Mouse (Mus musculus) myocyte (in vitro differentiated cells): ENCODE measurements around the gene Tcte1. TPM values are rescaled to one million over a fixed set of nuclear protein-coding genes. Genes with fewer than 3 reads are reported as not detected.

Experiments used
- H3K27me3 ChIP-seq: one replicate; pipeline ENCODE4 v1.6.1; 2011; ENCODE audit not compliant: control insufficient read depth, insufficient read depth, insufficient read length
- H3K36me3 ChIP-seq: one replicate; pipeline ENCODE4 v1.6.1; 2011; ENCODE audit not compliant: control insufficient read depth, insufficient read depth
- H3K4me2 ChIP-seq: one replicate; pipeline ENCODE4 v1.6.1; 2011; ENCODE audit warnings: low read depth, control low read depth
- H3K4me3 ChIP-seq: one replicate; pipeline ENCODE4 v1.5.1; 2011; ENCODE audit warnings: mild to moderate bottlenecking, control low read depth, moderate library complexity
- H3K79me2 ChIP-seq: one replicate; pipeline ENCODE4 v1.6.1; 2011; ENCODE audit not compliant: control insufficient read depth, insufficient read depth
- H3ac ChIP-seq: one replicate; pipeline ENCODE4 v1.6.1; 2011; ENCODE audit not compliant: control insufficient read depth, insufficient read length
- CEBPB ChIP-seq: IDR thresholded peaks from 2 replicates; pipeline ENCODE4 v1.6.1; 2011; ENCODE audit warnings: mild to moderate bottlenecking, moderate library complexity; ENCODE audit not compliant: poor library complexity, insufficient read depth, severe bottlenecking
- E2F4 ChIP-seq: IDR thresholded peaks from one replicate; pipeline ENCODE4 v1.6.1; 2011; ENCODE audit warnings: mild to moderate bottlenecking, control low read depth, moderate library complexity; ENCODE audit not compliant: insufficient read depth
- MAX ChIP-seq: IDR thresholded peaks from one replicate; pipeline ENCODE4 v1.6.1; 2011; ENCODE audit warnings: low read depth, mild to moderate bottlenecking, control low read depth
- MYOD1 ChIP-seq, 3 experiments: IDR thresholded peaks; one replicate each; pipeline ENCODE4 v1.6.1; 2011; ENCODE audit warnings: control low read depth in 2 of 3, low read depth in 2 of 3, mild to moderate bottlenecking in 2 of 3, moderate library complexity in 1 of 3; ENCODE audit not compliant: insufficient read length in 2 of 3, control insufficient read depth in 1 of 3
- MYOG ChIP-seq, 3 experiments: IDR thresholded peaks; one replicate each; pipeline ENCODE4 v1.6.1; 2011; ENCODE audit warnings: control low read depth in 2 of 3, low read depth in 2 of 3, mild to moderate bottlenecking in 2 of 3; ENCODE audit not compliant: insufficient read length in 2 of 3, control insufficient read depth in 1 of 3, insufficient read depth in 1 of 3
- POLR2A ChIP-seq: IDR thresholded peaks from one replicate; pipeline ENCODE4 v1.6.1; 2011; ENCODE audit warnings: low read depth, mild to moderate bottlenecking, control low read depth, moderate library complexity; ENCODE audit not compliant: insufficient read length
- POLR2AphosphoS2 ChIP-seq: IDR thresholded peaks from one replicate; pipeline ENCODE4 v1.6.1; 2011; ENCODE audit warnings: low read depth, control low read depth; ENCODE audit not compliant: insufficient read length
- REST ChIP-seq: IDR thresholded peaks from one replicate; pipeline ENCODE4 v1.6.1; 2011; ENCODE audit warnings: mild to moderate bottlenecking, control low read depth, moderate library complexity; ENCODE audit not compliant: insufficient read depth, insufficient read length
- SRF ChIP-seq: IDR thresholded peaks from one replicate; pipeline ENCODE4 v1.6.1; 2011; ENCODE audit warnings: low read depth; ENCODE audit not compliant: control insufficient read depth, insufficient read length
- TCF12 ChIP-seq: IDR thresholded peaks from one replicate; pipeline ENCODE4 v1.6.1; 2011; ENCODE audit warnings: mild to moderate bottlenecking, control low read depth; ENCODE audit not compliant: poor library complexity, insufficient read depth, severe bottlenecking
- TCF3 ChIP-seq: IDR thresholded peaks from one replicate; pipeline ENCODE4 v1.6.1; 2011; ENCODE audit warnings: low read depth, control low read depth; ENCODE audit not compliant: insufficient read length
- USF1 ChIP-seq: IDR thresholded peaks from one replicate; pipeline ENCODE4 v1.6.1; 2011; ENCODE audit warnings: low read depth, mild to moderate bottlenecking, control low read depth, moderate library complexity
- polyA plus RNA-seq: library from polyadenylated mRNA; unstranded; fragments of >200 nt; fragmentation: generic; extraction: Trizol; gene quantifications from one replicate; pipeline ENCODE4 v1.2.1, GENCODE M21; 2012; ENCODE audit warnings: missing spikeins

Gene Tcte1
- polyA plus RNA-seq, 1 experiment, result not detected

DNA sequence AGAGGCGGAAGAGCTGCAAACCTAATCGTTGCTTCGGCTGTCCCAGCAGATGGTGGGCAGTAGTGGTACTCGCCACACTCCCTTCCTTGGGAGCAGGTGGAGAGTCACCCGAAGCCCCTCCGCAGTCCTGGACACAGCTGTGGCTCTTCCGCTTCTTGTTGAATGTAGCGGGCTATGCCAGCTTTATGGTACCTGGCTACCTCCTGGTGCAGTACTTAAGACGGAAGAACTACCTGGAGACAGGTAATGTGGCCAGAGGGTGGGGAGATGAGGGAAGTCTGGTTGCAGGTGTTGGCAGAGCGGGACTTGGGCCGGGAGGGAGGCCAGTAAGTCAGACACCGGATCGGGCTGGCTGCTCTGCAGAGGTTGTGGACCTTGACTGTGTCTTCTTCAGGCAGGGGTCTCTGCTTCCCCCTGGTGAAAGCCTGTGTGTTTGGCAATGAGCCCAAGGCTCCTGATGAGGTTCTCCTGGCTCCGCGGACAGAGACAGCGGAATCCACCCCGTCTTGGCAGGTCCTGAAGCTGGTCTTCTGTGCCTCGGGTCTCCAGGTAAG is 41.4 kb downstream of the Tcte1 start:
- Histone ChIP-seq H3K36me3 (peaks cover 33% of the 10 kb centered on the region), H3K4me2 (peak overlapping the region; percentile 94), H3K4me3 (peak overlapping the region; percentile 48), H3K27me3 (no peaks in the 10 kb centered on the region), H3ac (peak overlapping the region; percentile 57), H3K79me2 (peaks cover 20% of the 10 kb centered on the region)
- TF ChIP-seq MYOD1 (IDR thresholded peaks at IDR 0.05; ENCODE audit: control insufficient read depth in 1 of 3, insufficient read length in 2 of 3, low read depth in 2 of 3) (peak in 1 of 3 experiments; percentile 2), SRF (no peak), MYOG (IDR thresholded peaks at IDR 0.05; ENCODE audit: control insufficient read depth in 1 of 3, insufficient read depth in 1 of 3, insufficient read length in 2 of 3, low read depth in 2 of 3) (peak in 1 of 3 experiments; percentile 21)

DNA sequence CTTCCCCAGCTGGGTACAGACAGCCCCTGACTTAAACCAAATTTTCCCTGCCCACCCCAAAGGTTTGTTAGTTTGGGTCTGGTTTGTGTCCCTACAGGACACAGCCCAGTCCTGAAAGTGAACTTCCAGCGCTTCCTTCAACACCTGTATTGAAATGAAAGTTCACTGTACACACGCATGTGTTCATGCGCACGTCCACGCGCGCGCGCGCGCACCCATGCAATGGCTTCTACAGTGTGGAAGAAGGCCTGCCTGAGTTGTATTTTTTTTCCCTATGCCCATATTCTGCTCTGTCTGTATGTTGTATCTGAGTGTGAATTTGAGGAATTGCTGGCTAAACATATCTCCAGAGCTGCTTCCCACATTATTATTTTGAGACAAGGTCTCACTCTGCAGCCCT is 41.9 kb downstream of the Tcte1 start:
- H3K36me3 ChIP-seq, result peaks cover 38% of the 10 kb centered on the region
- H3K4me2 ChIP-seq, result peak overlapping the region; percentile 94
- H3K79me2 ChIP-seq, result peaks cover 20% of the 10 kb centered on the region
- peak overlapping the region; percentile 48 for H3K4me3 ChIP-seq
- TF ChIP-seq REST (no peak), SRF (no peak), MYOG (IDR thresholded peaks at IDR 0.05; ENCODE audit: control insufficient read depth in 1 of 3, insufficient read depth in 1 of 3, insufficient read length in 2 of 3, low read depth in 2 of 3) (no peak), TCF3 (no peak), MYOD1 (IDR thresholded peaks at IDR 0.05; ENCODE audit: control insufficient read depth in 1 of 3, insufficient read length in 2 of 3, low read depth in 2 of 3) (no peak), POLR2A (no peak), MAX (no peak), CEBPB (no peak), USF1 (no peak), POLR2AphosphoS2 (no peak), E2F4 (no peak), TCF12 (no peak)
- H3ac ChIP-seq, result no peak overlapping the region
- no peaks in the 10 kb centered on the region for H3K27me3 ChIP-seq

DNA sequence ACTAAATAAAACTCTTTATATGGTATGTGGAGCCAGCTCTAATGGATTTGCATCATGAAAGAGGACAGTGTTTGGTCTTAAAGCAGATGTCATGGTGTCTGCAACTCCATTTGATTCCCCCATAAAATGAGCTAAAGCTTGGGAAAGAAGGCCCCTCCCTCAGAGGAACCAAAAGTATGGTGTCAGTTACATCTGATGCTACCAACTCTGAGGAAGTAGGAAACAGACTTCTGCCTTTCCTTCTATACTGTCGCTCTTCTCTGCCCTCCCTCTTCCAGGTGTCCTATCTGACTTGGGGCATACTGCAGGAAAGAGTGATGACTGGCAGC is 42.8 kb downstream of the Tcte1 start:
- no peak overlapping the region for H3K4me3 ChIP-seq

DNA sequence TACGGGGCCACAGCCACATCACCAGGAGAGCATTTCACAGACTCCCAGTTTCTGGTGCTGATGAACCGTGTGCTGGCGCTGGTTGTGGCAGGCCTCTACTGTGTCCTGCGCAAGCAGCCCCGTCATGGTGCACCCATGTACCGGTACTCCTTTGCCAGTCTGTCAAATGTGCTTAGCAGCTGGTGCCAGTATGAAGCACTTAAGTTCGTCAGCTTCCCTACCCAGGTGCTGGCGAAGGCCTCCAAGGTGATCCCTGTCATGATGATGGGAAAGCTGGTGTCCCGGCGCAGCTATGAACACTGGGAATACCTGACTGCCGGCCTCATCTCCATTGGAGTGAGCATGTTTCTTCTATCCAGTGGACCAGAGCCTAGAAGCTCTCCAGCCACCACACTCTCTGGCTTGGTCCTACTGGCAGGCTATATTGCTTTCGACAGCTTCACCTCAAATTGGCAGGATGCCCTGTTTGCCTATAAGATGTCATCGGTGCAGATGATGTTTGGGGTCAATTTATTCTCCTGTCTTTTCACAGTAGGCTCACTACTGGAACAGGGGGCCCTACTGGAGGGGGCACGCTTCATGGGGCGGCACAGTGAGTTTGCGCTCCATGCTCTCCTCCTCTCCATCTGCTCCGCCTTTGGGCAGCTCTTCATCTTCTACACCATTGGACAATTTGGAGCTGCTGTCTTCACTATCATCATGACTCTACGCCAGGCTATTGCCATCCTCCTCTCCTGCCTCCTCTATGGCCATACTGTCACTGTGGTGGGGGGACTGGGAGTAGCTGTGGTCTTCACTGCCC is 43.3 kb downstream of the Tcte1 start:
- H3K79me2 ChIP-seq, result peaks cover 33% of the 10 kb centered on the region
- no peak overlapping the region for H3K4me2 ChIP-seq
- H3K36me3 ChIP-seq, result peaks cover 53% of the 10 kb centered on the region
- H3ac ChIP-seq, result no peak overlapping the region
- TF ChIP-seq POLR2AphosphoS2, result peak; percentile 89
- TF ChIP-seq E2F4, result no peak
- peak; percentile 52 for TF ChIP-seq POLR2A
- TF ChIP-seq CEBPB, result no peak
- no peak for TF ChIP-seq SRF
- no peak for TF ChIP-seq MAX
- no peak for TF ChIP-seq TCF3
- no peak for TF ChIP-seq REST
- no peak for TF ChIP-seq TCF12
- H3K4me3 ChIP-seq, result no peak overlapping the region
- no peaks in the 10 kb centered on the region for H3K27me3 ChIP-seq

More for the DNA sequence above, 42.8 kb downstream of the Tcte1 start:
- H3ac ChIP-seq, result no peak overlapping the region
- peaks cover 27% of the 10 kb centered on the region for H3K79me2 ChIP-seq
- no peak for TF ChIP-seq POLR2A
- TF ChIP-seq MAX, result no peak
- no peak for TF ChIP-seq SRF
- TF ChIP-seq CEBPB, result no peak
- TF ChIP-seq E2F4, result no peak
- TF ChIP-seq MYOD1 (IDR thresholded peaks at IDR 0.05; ENCODE audit: control insufficient read depth in 1 of 3, insufficient read length in 2 of 3, low read depth in 2 of 3), result no peak
- TF ChIP-seq USF1, result no peak
- H3K27me3 ChIP-seq, result no peaks in the 10 kb centered on the region
- no peak overlapping the region for H3K4me2 ChIP-seq
- peaks cover 47% of the 10 kb centered on the region for H3K36me3 ChIP-seq

DNA sequence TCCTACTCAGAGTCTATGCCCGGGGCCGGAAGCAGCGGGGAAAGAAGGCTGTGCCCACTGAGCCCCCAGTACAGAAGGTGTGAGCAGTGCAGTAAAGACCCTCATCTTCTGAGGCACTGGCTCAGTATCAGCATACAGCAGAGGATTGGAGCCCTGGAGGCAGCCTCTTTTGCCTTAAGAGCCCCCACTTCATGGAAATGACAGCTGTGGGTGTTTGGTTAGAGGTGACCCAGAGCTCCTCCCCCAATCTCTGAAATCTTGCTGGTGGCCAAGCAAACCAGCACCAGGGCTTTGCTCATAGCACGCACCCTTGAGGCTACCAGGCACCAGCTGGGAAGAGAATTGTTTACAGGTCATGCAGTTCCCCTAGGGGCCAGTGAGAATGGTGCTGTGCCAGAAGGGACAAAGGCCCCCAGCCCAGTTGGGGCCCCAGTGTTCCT is 43.9 kb downstream of the Tcte1 start:
- Histone ChIP-seq H3ac (no peak overlapping the region), H3K79me2 (peaks cover 39% of the 10 kb centered on the region), H3K4me2 (no peak overlapping the region), H3K27me3 (no peaks in the 10 kb centered on the region), H3K36me3 (peaks cover 59% of the 10 kb centered on the region), H3K4me3 (no peak overlapping the region)
- TF ChIP-seq POLR2AphosphoS2, result peak; percentile 18
- TF ChIP-seq POLR2A, result peak; percentile 14
- TF ChIP-seq TCF12, result no peak
